Mouse (Mus musculus) kidney, embryonic 15.5 days (tissue): ENCODE data around the gene Tcta. TPM values are rescaled to one million over a fixed set of nuclear protein-coding genes. Genes with fewer than 3 reads are reported as not detected.
"Not testable (repeated sequence)": the region's sequence is repeated elsewhere in the genome, so short reads cannot be mapped to it uniquely, and the experiment has no call there.

ENCODE experiments used
- ATAC-seq: fragments of 200-750 bp; cut with Nextera tagmentation; replicated peaks from 2 replicates; pipeline ENCODE4 v1.8.0; 2017; ENCODE audit warnings: moderate TSS enrichment; ENCODE audit not compliant: low FRiP score
- H3K27ac ChIP-seq: fragments of 300-500 bp; sonication (generic); 2 replicates; pipeline ENCODE4 v1.5.1; 2015; ENCODE audit warnings: mild to moderate bottlenecking, inconsistent platforms
- H3K27me3 ChIP-seq: fragments of 300-500 bp; sonication (generic); 2 replicates; pipeline ENCODE4 v1.6.1; 2015; ENCODE audit warnings: inconsistent platforms
- H3K36me3 ChIP-seq: fragments of 300-500 bp; sonication (generic); 2 replicates; pipeline ENCODE4 v1.6.1; 2015; ENCODE audit warnings: inconsistent platforms
- H3K4me1 ChIP-seq: fragments of 300-500 bp; sonication (generic); 2 replicates; pipeline ENCODE4 v1.6.1; 2015; ENCODE audit warnings: inconsistent platforms
- H3K4me2 ChIP-seq: fragments of 300-500 bp; sonication (generic); 2 replicates; pipeline ENCODE4 v1.6.1; 2015; ENCODE audit warnings: moderate library complexity, mild to moderate bottlenecking, inconsistent platforms
- H3K4me3 ChIP-seq: fragments of 300-500 bp; sonication (generic); replicated peaks from 2 replicates; pipeline ENCODE4 v1.5.1; 2015; ENCODE audit warnings: mild to moderate bottlenecking, inconsistent platforms
- H3K9ac ChIP-seq: fragments of 300-500 bp; sonication (generic); 2 replicates; pipeline ENCODE4 v1.6.1; 2015; ENCODE audit warnings: mild to moderate bottlenecking, inconsistent platforms
- H3K9me3 ChIP-seq: fragments of 300-500 bp; sonication (generic); replicated peaks from 2 replicates; pipeline ENCODE4 v1.6.1; 2016; ENCODE audit warnings: inconsistent platforms
- WGBS: fragments of 180-500 bp; shearing (Covaris S2); methylation state at CpG from one replicate; pipeline ENCODE4 v1.1.7; 2015; ENCODE audit warnings: mixed read lengths; 5-methylcytosine and 5-hydroxymethylcytosine counted together
- polyA plus RNA-seq: library from polyadenylated mRNA; unstranded; fragments of >200 nt; fragmentation: Nextera tagmentation; extraction: Ambion mirVana; gene quantifications from 2 replicates; pipeline ENCODE4 v1.2.1, GENCODE M21; 2015

Gene Tcta
- polyA plus RNA-seq, 1 experiment from 2014 or later = 32.2 TPM

DNA sequence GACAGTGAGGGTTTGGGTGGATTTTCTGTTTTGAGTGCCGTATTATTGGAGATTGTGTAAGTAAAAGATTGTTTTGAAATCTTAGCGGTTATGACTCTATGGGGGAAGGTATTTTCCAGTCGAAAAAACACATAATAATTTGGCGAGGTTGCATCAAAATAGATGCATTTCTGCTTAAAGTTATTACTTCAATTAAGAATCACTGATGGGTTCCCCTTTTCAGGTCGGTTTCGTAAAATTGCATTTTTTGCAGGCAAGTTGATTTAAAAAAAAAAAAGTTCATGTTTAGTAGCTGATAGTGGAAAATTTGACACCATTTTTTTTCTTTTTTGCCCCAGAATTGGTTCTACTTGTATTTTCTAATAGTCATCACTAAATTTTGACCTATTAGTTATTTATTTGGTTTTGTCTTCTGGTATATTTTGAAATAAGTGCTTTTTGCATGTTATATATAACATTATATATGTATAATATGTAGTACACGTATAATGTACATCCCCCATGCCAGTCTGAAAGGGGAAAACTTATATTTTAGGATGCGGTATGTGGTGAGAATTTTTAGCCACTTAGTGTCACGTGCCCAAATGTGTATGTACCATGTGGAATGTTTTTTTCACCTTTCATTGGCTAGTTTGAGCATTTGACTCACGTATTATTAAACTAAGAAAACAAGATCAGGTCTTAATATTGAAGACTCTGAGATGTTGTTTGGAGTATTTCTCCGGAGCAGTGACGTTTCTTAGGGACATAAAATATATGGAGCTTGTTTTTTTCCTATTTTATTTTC is 1.3 kb upstream of the Tcta start:
- H3K4me2 ChIP-seq = peak overlapping the region; percentile 64
- H3K27ac ChIP-seq = peak overlapping the region; percentile 100
- peaks cover 46% of the 10 kb centered on the region for H3K4me1 ChIP-seq
- no peaks in the 10 kb centered on the region for H3K27me3 ChIP-seq
- peak overlapping the region; percentile 94 for H3K4me3 ChIP-seq
- peaks cover 21% of the 10 kb centered on the region for H3K36me3 ChIP-seq
- WGBS = 6% methylated on average over 12 of the region's 12 CpGs
- no peak for ATAC-seq
- no peaks in the 10 kb centered on the region for H3K9me3 ChIP-seq
- H3K9ac ChIP-seq = peak overlapping the region; percentile 99

DNA sequence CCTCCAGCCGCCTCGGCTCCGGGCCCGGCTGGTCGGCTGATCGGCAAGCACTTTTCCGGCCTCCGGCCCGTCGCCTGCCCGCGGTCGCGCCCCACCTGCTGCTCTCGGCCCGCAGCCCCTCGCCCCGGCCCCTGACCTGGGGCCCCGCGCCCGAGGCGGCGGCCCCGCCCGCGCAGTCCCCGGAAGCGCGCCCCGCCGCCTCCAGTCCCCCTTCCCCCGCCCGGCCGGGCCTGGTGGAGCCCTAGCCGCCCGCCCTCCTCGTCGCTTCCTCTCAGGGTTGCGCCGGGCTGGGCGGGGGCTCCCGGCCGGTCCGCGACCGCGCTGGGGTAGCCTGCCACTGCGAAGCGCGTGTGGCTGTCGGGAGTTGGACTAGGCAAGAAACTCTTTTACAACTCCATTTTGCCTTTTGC is 616 bp upstream of the Tcta start:
- H3K9me3 ChIP-seq = no peaks in the 10 kb centered on the region
- no peaks in the 10 kb centered on the region for H3K27me3 ChIP-seq
- ATAC-seq = peak; percentile 88
- peaks cover 43% of the 10 kb centered on the region for H3K4me1 ChIP-seq
- peak overlapping the region; percentile 99 for H3K9ac ChIP-seq
- H3K4me2 ChIP-seq = peak overlapping the region; percentile 64
- H3K36me3 ChIP-seq = peaks cover 24% of the 10 kb centered on the region
- H3K27ac ChIP-seq = peak overlapping the region; percentile 100
- H3K4me3 ChIP-seq = peak overlapping the region; percentile 94
- WGBS = 1% methylated on average over 51 of the region's 51 CpGs

DNA sequence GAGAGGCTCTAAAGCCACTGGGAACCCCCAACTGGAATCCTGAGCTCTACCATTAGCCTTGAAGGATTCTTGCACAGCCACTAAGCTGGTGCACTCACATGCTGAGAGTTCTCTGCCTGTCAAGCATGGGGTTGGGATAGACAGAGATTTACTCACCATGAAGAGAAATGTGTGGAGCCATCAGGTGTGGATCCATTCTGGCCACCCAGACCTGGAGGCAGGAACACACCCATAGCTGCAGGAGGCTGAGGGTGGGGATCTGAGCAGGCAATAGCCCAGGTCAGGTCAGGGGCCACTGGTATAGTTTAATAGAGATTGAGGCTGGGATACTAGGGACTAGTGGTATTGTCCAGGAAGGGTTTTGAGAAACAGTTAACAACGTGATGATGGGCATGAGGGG is 790 bp downstream of the Tcta start:
- WGBS = 4% methylated on average over 1 of the region's 1 CpGs
- Histone ChIP-seq H3K4me2 (peak overlapping the region; percentile 82), H3K9ac (peak overlapping the region; percentile 85), H3K36me3 (peaks cover 35% of the 10 kb centered on the region), H3K27ac (peak overlapping the region; percentile 100), H3K27me3 (no peaks in the 10 kb centered on the region), H3K4me1 (peaks cover 36% of the 10 kb centered on the region), H3K4me3 (peak overlapping the region; percentile 94), H3K9me3 (no peaks in the 10 kb centered on the region)
- ATAC-seq = no peak

DNA sequence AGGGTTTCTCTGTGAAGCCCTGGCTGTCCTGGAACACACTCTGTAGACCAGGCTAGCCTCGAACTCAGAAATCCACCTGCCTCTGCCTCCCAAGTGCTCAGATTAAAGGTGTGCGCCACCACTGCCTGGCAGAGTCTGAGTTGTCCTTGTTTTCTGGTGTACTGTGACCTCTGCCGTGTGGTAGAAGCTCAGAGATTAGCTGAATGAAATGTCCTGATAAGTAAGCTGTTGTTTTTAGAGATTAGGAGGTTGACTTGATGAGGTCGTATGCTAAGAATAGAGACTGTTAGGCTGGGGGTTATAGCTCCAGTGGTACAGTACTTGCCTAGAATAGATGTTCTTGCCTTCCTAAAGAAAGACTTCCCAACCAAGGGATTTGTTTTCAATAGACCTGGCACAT is 1.2 kb downstream of the Tcta start:
- Histone ChIP-seq H3K4me1 (peaks cover 32% of the 10 kb centered on the region), H3K9me3 (no peaks in the 10 kb centered on the region), H3K36me3 (peaks cover 37% of the 10 kb centered on the region), H3K27ac (no peak overlapping the region), H3K9ac (peak overlapping the region; percentile 85), H3K27me3 (no peaks in the 10 kb centered on the region), H3K4me2 (peak overlapping the region; percentile 82), H3K4me3 (peak overlapping the region; percentile 94)
- 86% methylated on average over 4 of the region's 4 CpGs for WGBS
- no peak for ATAC-seq

DNA sequence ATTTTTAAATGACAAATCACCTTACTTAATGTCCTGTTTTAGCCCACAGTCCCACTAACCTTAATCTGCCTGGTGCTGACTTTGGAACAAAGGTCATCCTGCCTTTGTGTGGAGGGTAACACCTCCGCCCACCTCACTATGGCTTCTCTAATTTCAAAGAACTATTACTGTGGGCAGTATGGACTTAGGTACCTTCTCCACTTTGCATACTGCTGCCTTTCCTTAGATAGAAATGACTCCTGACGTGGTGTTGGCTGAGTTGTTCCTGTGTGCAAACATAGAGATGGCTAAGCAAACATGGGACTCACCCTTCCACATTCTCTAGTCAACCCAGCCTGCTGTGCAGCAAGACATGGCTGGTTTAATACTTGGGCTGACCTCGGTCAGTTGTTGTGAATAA is 4.1 kb downstream of the Tcta start:
- ATAC-seq = no peak
- Histone ChIP-seq H3K4me1 (peaks cover 21% of the 10 kb centered on the region), H3K36me3 (peaks cover 43% of the 10 kb centered on the region), H3K27me3 (no peaks in the 10 kb centered on the region), H3K4me2 (no peak overlapping the region), H3K4me3 (no peak overlapping the region), H3K9me3 (no peaks in the 10 kb centered on the region), H3K9ac (no peak overlapping the region), H3K27ac (no peak overlapping the region)
- 74% methylated on average over 3 of the region's 3 CpGs for WGBS

DNA sequence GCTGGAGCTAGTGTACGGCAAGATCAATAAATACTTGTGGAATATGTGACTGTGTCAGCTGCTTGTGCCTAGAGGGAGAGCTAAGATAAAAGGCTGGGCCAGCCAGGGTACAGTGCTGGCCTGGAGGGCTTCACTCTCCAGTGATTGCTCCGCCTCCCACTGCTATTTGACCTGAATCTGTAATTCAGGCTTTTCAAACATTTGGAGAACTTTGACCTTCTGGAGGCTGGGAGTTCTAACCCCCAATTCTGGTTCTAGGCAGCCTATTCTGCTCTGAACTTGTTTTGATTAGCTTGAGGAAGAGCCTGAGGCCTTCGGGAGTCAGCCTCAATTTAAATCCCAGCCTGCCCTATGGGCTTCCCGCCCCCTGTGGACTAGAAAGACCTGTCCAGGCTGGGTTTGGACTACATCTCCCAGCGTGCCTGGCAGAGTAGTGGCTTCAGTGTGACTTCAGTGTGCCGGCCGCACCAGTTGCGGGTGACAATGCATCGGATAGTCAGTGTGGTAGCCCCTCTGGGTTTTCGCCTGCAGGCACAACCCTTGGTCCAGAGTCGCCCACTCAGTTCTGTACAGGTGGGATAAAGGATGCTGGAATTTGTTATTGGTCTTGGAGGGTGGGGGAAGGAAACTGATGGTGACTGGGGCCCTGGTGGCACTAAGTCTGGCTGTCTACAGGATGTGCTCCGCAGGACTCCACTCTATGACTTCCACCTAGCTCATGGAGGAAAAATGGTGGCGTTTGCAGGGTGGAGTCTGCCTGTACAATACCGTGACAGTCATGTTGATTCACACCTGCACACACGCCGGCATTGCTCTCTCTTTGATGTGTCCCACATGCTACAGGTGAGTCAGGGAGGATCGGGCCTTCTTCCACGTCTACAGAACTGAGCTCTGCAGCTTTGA is 9.3 kb downstream of the Tcta start, which contains the start of gene Amt:
Gene Amt, plus strand, starts transcription at position 401 of the 903 bp plus-strand sequence.
- Histone ChIP-seq H3K4me1 (peaks cover 25% of the 10 kb centered on the region), H3K9me3 (no peaks in the 10 kb centered on the region), H3K27ac (peak within 1 kb of the TSS; percentile 88), H3K36me3 (peaks cover 38% of the 10 kb centered on the region), H3K27me3 (no peaks in the 10 kb centered on the region), H3K9ac (peak within 1 kb of the TSS; percentile 42), H3K4me2 (peak within 1 kb of the TSS; percentile 55), H3K4me3 (peak within 1 kb of the TSS; percentile 42)
- 18% methylated on average over 18 of the region's 18 CpGs for WGBS
- ATAC-seq = peak; percentile 91

DNA sequence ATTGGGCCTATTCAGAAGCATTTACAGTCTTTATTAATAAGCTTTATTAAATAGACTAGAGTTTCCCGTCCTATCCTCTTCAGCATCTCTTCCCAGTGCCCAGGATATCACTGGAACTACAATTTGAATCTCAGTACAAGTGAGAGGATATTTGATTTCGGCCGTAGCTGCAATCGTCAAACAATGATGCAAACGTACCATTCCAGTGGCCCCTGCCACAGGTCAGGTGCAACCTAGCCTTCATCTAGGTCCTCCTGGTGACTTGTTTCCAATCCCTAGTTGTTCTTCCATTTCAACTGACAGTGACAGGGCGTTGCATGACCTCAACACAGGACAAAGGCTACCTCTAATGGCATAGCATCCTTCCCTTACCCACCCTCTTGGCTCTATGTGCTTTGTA is 15.2 kb downstream of the Tcta start:
- ATAC-seq = no peak
- Histone ChIP-seq H3K27me3 (no peaks in the 10 kb centered on the region), H3K4me3 (peak overlapping the region; percentile 61), H3K36me3 (peaks cover 19% of the 10 kb centered on the region), H3K4me1 (peaks cover 7% of the 10 kb centered on the region), H3K27ac (peak overlapping the region; percentile 52; the same call in 1 of the 2 replicates), H3K9me3 (no peaks in the 10 kb centered on the region), H3K9ac (peak overlapping the region; percentile 52), H3K4me2 (peak overlapping the region; percentile 69)
- 41% methylated on average over 6 of the region's 6 CpGs for WGBS

DNA sequence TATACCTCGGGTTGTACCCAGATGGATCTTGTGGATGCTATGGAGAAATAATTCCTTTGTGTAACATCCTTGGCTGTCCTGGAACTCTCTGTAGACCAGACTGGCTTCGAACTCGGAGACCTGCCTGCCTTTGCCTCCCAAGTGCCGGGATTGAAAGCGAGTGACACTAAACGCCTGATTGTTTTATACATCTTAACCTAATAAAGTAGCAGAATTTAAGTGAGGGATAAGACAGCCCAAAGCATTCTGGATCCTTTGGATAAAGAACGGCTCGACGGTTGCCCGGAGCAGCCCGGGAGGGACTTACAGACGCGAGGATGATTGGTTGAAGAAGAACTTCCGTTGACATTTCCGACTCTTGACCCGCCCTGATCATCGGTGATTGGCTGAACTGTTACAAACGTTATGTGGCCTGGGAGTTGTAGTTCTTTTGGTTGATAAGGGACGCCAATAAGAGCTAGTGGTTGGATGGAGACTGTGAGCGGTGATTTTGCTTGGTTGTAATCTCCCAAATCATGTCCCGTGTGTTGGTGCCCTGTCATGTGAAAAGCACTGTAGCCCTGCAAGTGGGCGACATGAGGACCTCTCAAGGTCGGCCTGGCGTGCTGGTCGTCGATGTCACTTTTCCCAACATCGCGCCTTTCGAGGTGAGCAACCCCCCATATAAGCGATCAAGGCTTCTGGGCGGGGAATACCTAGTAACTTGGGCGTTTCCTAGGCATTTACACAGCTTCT is 15.8 kb downstream of the Tcta start, which contains the start of gene Nicn1:
Gene Nicn1, plus strand, starts transcription at position 414 of the 735 bp plus-strand sequence.
- peak; percentile 98 for ATAC-seq

DNA sequence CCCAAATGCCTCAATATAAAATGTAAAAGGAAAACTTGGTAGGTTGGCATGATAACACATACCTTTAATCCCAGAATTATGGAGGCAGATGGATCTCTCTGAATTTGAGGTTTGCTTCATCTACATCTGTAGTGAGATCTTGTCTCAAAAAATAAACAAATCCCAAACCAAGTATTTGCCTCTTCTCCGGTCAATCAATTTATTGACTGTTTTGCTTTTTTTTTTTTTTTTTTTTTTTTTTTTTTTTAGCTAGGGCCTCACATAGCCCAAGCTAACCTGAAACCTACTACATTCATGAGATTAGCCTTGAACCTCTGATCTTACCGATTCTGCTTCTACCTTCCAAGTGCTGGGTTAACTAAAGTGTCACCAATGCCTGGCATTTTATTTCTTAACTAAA is 16.6 kb downstream of the Tcta start:
- H3K4me3 ChIP-seq = peak overlapping the region; percentile 61

More for the DNA sequence above, 15.8 kb downstream of the Tcta start, which contains the start of gene Nicn1:
- H3K36me3 ChIP-seq = peaks cover 16% of the 10 kb centered on the region
- peak within 1 kb of the TSS; percentile 55 for H3K9ac ChIP-seq
- H3K27me3 ChIP-seq = no peaks in the 10 kb centered on the region
- H3K4me1 ChIP-seq = peaks cover 5% of the 10 kb centered on the region
- H3K27ac ChIP-seq = peak within 1 kb of the TSS; percentile 89
- H3K9me3 ChIP-seq = no peaks in the 10 kb centered on the region
- H3K4me2 ChIP-seq = peak within 1 kb of the TSS; percentile 69
- WGBS = under 1% methylated on average over 32 of the region's 32 CpGs
- H3K4me3 ChIP-seq = peak within 1 kb of the TSS; percentile 61

DNA sequence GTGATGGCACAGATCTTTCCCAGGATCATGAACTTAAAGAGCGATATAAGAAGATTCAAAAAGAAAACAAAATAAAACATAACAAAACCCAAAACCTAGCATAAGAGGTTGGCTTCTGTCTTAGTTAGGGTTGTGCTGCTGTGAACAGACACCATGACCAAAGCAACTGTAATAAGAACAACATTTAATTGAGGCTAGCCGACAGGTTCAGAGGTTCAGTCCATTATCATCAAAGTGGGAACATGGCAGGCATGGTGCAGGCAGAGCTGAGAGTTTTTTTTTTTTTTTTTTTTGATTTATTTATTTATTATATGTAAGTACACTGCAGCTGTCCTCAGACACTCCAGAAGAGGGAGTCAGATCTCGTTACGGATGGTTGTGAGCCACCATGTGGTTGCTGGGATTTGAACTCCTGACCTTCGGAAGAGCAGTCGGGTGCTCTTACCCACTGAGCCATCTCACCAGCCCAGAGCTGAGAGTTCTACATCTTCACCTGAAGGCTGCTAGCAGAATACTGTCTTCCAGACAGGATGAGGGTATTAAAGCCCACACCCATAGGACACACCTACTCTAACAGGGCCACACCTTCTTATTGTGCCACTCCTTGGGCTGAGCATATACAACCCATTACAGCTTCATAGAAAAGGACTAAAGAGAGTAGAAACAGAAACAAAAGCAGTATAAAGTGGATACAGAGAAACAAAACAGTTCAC is 18.3 kb downstream of the Tcta start:
- H3K9me3 ChIP-seq, H3K4me3 ChIP-seq, H3K27me3 ChIP-seq, H3K9ac ChIP-seq, H3K27ac ChIP-seq, H3K4me1 ChIP-seq, ATAC-seq, H3K4me2 ChIP-seq, H3K36me3 ChIP-seq: not testable (repeated sequence)
- 90% methylated on average over 4 of the region's 6 CpGs for WGBS

More for the DNA sequence above, 16.6 kb downstream of the Tcta start:
- no peaks in the 10 kb centered on the region for H3K27me3 ChIP-seq
- WGBS = 62% methylated on average over 2 of the region's 2 CpGs
- no peak overlapping the region for H3K9ac ChIP-seq
- ATAC-seq = no peak
- H3K27ac ChIP-seq = 0 out of 2 replicates have a peak overlapping the region, but pooled peaks have one; percentile 89
- peaks cover 7% of the 10 kb centered on the region for H3K4me1 ChIP-seq
- peaks cover 7% of the 10 kb centered on the region for H3K36me3 ChIP-seq
- peak overlapping the region; percentile 69 for H3K4me2 ChIP-seq
- H3K9me3 ChIP-seq = no peaks in the 10 kb centered on the region

DNA sequence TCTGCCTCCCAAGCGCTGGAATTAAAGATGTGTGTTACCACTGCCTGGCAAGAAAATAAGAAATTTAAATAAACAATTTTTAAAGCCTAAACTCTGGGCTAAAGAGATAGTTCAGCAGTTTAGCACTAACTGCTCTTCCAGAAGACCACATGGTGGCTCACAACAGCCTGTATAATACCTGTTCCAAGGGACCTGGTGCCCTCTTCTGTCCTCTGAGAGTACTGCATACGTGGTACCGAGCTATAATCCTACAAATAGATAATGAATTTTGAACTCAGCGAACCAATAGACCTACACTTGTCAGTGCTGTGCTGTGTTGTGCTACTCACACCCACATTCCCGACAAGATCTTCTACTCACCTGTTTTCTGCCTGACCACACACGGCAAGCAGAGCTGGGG is 21.6 kb downstream of the Tcta start:
- H3K27ac ChIP-seq = no peak overlapping the region
- no peaks in the 10 kb centered on the region for H3K9me3 ChIP-seq
- H3K36me3 ChIP-seq = no peaks in the 10 kb centered on the region
- WGBS = 13% methylated on average over 6 of the region's 6 CpGs
- ATAC-seq = peak; percentile 64
- H3K4me3 ChIP-seq = no peak overlapping the region
- H3K27me3 ChIP-seq = no peaks in the 10 kb centered on the region
- H3K4me1 ChIP-seq = peaks cover 8% of the 10 kb centered on the region; the same call in 1 of the 2 replicates
- no peak overlapping the region for H3K9ac ChIP-seq
- H3K4me2 ChIP-seq = no peak overlapping the region
